Mouse (Mus musculus): ENCODE results near the gene Cfap126. TPM values are rescaled to one million over a fixed set of nuclear protein-coding genes. Genes with fewer than 3 reads are reported as not detected.

The Cfap126 gene
- polyA plus RNA-seq (2017; shearing (Covaris generic)) = not detected

GRCm38 (mm10) chr1:171113873-171114299 is at the start of gene Cfap126:
Gene Cfap126, plus strand, starts transcription at chr1:171113918.

GRCm38 (mm10) chr1:171064491-171065242 is 49.1 kb upstream of the Cfap126 start, which contains the start of gene Fcgr3:
Gene Fcgr3, minus strand, starts transcription at chr1:171064935.

GRCm38 (mm10) chr1:171149974-171150760 is 36.4 kb downstream of the Cfap126 start, which contains the start of the genes Sdhc and Mpz:
Gene Sdhc, minus strand, starts transcription at chr1:171150603.
Gene Mpz, plus strand, starts transcription at chr1:171150711.

Other genes with a start within 250 kb of the Cfap126 start
- 1.8 TPM for gene Atf6, start 246.1 kb upstream of the Cfap126 start, polyA plus RNA-seq (2017; shearing (Covaris generic))
- gene Gm26620, start 228.9 kb upstream of the Cfap126 start, polyA plus RNA-seq (2017; shearing (Covaris generic)) = 0.49 TPM
- gene Dusp12, start 228.4 kb upstream of the Cfap126 start, polyA plus RNA-seq (2017; shearing (Covaris generic)) = 38.2 TPM
- gene Fcrlb, start 201.0 kb upstream of the Cfap126 start, polyA plus RNA-seq (2017; shearing (Covaris generic)) = not detected
- not detected for gene Fcrla, start 186.3 kb upstream of the Cfap126 start, polyA plus RNA-seq (2017; shearing (Covaris generic))
- gene Fcgr2b, start 137.4 kb upstream of the Cfap126 start, polyA plus RNA-seq (2017; shearing (Covaris generic)) = not detected
- not detected for gene Fcgr4, start 95.0 kb upstream of the Cfap126 start, polyA plus RNA-seq (2017; shearing (Covaris generic))
- 1.3 TPM for gene Fcgr3, start 49.0 kb upstream of the Cfap126 start, polyA plus RNA-seq (2017; shearing (Covaris generic))
- 119 TPM for gene Sdhc, start 36.7 kb downstream of the Cfap126 start, polyA plus RNA-seq (2017; shearing (Covaris generic))
- not detected for gene Mpz, start 36.8 kb downstream of the Cfap126 start, polyA plus RNA-seq (2017; shearing (Covaris generic))
- gene Pcp4l1, start 82.3 kb downstream of the Cfap126 start, polyA plus RNA-seq (2017; shearing (Covaris generic)) = not detected
- 0.37 TPM for gene Nr1i3, start 100.1 kb downstream of the Cfap126 start, polyA plus RNA-seq (2017; shearing (Covaris generic))
- 17.5 TPM for gene Tomm40l, start 108.6 kb downstream of the Cfap126 start, polyA plus RNA-seq (2017; shearing (Covaris generic))
- not detected for gene Apoa2, start 111.1 kb downstream of the Cfap126 start, polyA plus RNA-seq (2017; shearing (Covaris generic))
- gene Fcer1g, start 120.4 kb downstream of the Cfap126 start, polyA plus RNA-seq (2017; shearing (Covaris generic)) = not detected
- gene Adamts4, start 136.5 kb downstream of the Cfap126 start, polyA plus RNA-seq (2017; shearing (Covaris generic)) = 0.12 TPM
- gene Ndufs2, start 137.5 kb downstream of the Cfap126 start, polyA plus RNA-seq (2017; shearing (Covaris generic)) = 124 TPM
- gene B4galt3, start 156.4 kb downstream of the Cfap126 start, polyA plus RNA-seq (2017; shearing (Covaris generic)) = 51.8 TPM
- 62.3 TPM for gene Ppox, start 167.3 kb downstream of the Cfap126 start, polyA plus RNA-seq (2017; shearing (Covaris generic))
- 57.4 TPM for gene Usp21, start 174.1 kb downstream of the Cfap126 start, polyA plus RNA-seq (2017; shearing (Covaris generic))
- 50.7 TPM for gene Ufc1, start 181.1 kb downstream of the Cfap126 start, polyA plus RNA-seq (2017; shearing (Covaris generic))
- gene Dedd, start 215.2 kb downstream of the Cfap126 start, polyA plus RNA-seq (2017; shearing (Covaris generic)) = 32.6 TPM
- gene Nit1, start 231.7 kb downstream of the Cfap126 start, polyA plus RNA-seq (2017; shearing (Covaris generic)) = 39.4 TPM
- gene Pfdn2, start 231.8 kb downstream of the Cfap126 start, polyA plus RNA-seq (2017; shearing (Covaris generic)) = 112 TPM
- gene Klhdc9, start 246.9 kb downstream of the Cfap126 start, polyA plus RNA-seq (2017; shearing (Covaris generic)) = not detected